Mouse (Mus musculus) urinary bladder, adult 2 months (tissue): ENCODE measurements around the gene Wnt3a. TPM values are rescaled to one million over a fixed set of nuclear protein-coding genes. Genes with fewer than 3 reads are reported as not detected.

ENCODE experiments used
- DNase-seq: peaks from one replicate; pipeline ENCODE4 v3.0.0; 2022; ENCODE audit warnings: low spot score
- polyA plus RNA-seq: library from polyadenylated mRNA; depleted of rRNA; stranded (reverse); fragments of >200 nt; gene quantifications from 2 replicates; pipeline ENCODE4 v1.2.3, GENCODE M21; 2012; rRNA removed

The Wnt3a gene
- 0.03 TPM in 2 replicates for polyA plus RNA-seq

DNA sequence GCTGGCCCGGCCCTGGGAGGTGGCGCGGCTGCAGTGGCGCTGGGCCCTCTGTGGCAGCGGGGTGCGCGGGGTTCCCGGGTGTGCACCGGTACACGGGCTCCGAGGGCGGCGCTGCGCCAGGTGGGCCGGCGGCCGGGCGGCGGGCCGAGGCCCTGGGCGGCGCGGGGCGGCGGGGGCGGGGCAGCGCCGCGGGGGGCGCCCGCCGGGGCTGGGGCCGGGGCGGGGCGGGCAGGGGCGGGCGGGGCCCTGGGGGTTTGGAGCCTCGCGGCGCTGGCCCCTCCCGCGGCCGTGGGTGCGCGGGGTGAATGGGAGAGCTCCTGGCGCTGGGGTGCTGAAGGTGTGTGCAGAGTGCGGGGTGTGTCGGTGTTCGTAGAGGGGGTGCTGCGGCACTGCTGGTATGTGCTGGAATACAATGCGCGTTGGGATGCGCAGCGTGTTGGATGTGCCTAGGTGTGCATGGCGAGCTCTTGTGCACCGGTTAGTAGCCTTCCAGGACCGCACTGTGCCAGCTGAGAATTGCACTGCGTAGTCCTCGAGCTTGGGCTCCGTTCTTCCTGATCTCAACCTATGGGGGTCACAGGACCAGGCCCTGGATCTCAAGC, at the start of gene Wnt3a:
Gene Wnt3a, minus strand, starts transcription at position 51 of the 602 bp plus-strand sequence.
- no peak for DNase-seq

DNA sequence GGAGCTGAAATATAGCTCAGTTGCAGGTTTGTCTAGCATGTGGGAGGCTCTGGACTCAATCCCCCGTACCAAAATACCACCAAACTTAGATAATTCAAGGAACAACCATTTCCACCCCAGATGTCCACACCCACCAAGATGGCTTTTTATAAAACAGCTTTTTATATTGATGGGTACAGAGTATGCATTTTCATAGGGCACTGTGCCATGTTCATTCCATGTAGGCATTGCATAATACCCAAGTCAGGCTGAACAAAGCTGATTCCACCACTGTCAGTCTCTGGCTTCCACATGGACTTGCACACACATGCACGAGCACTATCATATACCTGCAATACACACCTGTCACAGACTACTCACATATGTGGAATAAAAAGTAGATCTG, 48.2 kb upstream of the Wnt3a start:
- DNase-seq: no peak

DNA sequence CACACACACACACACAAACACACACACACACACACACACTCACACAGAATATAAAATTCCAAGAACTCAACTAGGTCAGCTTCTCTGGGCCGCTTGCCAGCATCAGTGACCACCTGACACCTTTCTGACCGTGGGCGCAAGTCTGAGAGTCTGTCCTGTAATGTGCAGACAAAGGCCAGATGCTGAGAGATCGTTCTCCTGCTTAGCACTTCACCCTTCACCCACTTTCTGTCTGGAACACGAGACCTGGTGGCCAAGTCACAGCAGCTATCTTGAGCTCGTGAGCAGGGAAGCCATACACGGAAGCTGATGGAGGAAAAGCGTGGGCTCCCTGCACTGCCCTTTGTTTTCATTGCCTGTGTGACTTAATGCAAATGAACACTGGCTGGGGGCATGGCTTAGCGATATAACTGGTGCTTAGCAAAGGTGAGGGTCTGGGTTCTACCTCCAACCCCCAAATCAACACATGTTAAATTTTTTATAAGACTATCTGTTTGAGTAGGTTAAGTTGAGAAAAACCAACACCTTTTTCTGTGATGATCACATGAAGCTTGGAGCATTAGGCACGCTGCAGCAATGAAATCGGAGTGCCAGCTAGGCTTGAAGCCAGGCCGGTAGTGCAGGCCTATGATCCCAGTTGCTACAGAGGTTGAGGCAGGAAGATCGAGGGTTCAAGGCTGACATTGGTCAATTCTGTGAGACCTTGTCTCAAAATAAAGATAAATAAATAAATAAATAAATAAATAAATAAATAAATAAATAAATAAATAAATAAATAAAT, 47.6 kb upstream of the Wnt3a start:
- DNase-seq: no peak

DNA sequence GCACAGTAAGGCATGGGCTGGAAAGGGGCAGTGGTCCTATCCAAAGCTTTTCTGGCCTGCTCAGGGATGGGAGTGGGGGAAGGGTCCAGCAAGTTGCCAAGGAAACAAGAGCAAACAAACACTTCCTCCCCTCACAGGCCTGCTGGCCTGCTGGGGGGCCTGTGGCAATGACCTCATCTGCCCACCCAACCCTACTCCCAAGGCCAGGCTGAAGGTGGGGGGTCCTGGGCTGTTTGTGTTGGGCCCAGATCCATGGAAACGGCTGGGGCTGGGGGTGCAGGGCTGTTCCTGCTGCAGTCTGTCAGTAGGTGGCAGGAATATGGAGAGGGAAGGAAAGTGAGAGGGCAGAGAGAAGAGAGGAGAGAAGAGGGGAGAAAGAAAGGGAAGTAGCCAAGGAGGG, 45.8 kb upstream of the Wnt3a start:
- no peak for DNase-seq

DNA sequence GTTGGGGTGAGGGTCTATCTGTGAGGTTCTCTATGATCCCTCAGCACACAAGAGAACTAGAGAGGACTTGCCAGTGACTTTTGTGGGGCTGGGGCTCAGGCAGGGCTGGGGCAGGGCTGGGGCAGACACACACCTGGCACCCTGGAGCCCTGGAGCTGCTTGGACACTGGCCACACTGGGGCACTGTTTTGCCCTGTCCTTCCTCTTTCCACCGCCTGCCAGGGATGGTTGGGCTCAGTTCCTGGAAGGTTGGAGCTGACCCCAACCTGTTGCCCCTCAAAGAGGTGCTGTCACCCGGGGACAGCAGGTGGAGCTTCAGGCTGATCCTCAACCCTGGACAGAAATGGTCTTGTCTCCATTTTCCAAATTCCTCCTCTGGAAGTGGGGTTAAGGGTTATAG, 45.4 kb upstream of the Wnt3a start:
- DNase-seq: no peak

DNA sequence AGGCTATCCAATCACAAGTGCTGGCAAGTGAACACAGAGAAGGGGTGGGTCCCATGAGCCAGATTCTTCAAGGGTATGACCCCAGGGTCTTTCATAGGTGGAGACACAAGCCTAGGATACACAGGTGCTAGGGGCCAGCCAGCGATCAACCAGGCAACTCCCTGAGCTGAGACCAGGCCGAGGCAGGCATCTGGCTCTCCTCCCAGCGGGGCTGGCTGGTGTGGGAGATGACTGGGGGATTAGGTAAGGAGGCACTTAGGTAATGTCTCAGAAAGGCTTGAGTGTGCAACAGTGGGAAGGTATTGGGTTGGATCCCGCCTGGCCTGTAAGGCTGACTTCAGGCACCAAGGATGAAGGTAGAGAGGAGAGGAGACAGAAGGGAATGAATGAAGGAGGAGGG, 44.6 kb upstream of the Wnt3a start:
- DNase-seq: no peak

DNA sequence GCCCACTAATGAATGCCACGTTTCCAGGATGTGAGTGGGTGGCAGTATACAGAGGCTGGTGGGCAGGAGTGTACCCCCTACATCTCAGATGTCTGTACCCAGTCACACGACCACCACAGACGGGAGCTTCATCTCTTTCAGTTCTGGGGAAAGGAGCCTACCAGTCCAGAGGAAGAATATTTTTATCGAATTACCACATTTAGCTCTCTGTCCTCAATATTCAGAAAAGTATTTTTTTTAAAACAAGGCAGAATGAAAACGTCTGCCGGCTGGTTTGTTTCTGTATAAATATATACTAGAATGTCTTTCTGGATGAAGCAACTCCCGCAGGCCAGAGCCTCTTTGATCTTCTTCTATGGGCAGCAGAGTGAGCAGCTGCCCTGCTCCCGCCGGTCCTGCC, 42.4 kb upstream of the Wnt3a start:
- no peak for DNase-seq

DNA sequence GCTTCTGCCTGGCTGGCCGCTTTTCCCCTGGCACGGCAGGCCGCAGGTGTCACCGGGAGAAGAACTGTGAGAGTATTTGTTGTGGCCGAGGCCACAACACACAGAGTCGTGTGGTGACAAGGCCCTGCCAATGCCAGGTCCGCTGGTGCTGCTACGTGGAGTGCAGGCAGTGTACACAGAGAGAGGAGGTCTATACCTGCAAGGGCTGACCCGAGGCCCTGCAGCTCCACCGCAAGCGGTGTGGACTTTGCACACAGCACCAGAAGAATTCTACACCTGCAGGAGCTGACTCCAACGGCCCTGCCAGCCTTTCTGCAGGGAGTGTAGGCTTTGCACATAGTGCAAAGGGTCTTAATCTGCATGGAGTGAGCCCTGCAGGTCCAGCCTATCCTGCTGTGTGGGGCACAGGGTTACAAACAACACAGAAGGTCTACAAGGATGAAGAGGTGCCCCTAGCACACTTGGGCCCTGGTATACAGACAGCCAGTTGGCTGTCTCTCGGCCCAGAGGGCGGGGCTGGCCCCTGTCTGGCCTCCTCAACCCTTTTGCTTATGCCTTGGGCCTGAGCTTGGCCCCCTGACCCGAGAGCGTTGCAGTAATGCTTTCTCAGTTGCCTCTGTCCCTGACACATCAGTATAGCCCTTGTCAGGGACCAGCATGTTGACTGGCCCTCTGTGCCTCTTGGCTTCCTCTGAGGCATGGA, 40.8 kb upstream of the Wnt3a start:
- DNase-seq: no peak

DNA sequence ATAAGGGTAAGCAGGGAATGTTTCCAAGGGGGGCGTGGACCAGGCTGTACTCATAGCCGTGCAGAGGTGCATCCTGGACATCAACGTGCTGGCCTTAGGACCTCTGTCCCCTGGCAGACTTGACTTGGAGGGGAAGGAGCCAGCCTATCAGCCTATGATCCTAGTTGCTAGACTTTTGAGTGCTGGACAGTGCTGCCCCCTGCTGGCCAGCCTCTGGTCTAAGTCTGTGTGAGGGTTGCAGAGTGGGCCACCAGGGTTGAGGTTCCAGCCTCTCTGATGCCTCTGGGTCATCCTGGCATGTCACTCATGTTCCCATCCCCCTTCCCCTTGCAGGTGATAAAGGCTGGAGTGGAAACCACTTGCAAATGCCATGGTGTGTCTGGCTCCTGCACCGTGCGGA, 40.0 kb upstream of the Wnt3a start:
- no peak for DNase-seq

DNA sequence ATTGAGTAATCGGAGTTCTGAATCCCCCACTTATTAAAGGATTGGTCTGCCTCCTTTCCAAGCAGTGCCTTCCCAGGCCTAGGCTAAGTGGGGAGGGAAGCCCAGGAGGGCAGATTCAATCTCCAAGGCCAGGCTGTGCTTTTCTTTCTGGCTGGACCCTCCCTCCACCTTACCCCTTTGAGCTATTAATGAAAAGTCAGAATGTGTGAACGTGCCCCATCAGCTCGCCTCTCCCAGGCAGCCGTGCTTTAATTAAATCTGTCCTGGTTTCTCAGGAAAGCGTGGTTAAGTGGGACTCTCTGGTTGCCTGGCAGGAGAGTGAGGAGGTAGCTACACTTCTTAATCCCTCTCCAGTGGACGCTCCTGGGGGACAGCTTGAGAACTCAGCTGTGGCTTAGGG, 39.1 kb upstream of the Wnt3a start:
- DNase-seq: no peak

DNA sequence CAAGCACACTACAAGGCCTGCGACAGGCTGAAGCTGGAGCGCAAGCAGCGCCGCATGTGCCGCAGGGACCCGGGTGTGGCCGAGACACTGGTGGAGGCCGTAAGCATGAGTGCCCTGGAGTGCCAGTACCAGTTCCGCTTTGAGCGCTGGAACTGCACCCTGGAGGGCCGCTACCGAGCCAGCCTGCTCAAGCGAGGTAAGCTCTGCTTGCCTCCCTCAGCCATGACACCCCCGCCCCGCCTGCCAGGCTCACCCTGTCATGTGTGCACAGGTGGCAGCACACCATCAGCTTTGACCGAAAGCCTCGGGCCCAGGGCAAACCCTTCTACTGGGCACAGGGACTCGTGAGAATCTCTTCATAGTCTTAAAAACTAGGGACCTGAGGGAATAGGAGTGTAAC, 37.1 kb upstream of the Wnt3a start:
- no peak for DNase-seq

DNA sequence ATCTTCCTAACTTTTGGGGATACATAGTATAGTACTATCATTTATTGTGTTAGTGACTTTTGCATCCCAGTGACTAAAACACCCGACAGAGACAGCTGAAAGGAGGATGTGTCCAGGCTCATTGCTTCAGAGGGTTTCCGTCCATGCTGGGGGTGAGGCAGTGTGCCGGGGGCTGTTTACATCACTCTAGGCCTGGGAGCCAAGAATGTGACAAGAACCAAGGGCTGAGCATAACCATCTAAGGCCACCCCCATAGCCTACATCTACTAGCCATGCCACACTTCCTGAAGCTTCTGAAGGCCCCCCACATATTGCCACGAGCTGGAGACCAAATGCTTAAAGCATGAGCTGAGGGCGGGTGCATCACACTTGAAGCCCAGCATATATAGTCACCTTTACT, 34.2 kb upstream of the Wnt3a start:
- DNase-seq: no peak

DNA sequence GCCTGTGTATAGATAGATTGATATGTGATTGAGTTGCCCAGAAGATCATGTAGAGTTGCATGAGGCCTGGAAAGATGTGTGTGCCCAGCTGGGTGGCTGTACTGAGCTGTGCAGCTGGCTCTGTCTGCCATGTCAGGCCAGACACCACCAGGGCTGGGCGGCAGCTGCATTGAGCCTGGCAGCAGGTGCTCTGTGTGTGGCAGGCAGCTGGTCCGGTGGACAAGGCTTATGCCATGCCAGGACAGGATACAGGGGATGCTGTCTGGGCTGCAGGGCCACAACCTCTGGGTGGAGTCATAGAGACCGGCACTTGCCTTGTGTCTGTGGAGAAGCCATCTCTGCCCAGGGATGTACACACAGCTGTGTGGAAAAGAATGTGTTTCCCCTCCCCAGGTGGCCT, 32.4 kb upstream of the Wnt3a start:
- DNase-seq: no peak

DNA sequence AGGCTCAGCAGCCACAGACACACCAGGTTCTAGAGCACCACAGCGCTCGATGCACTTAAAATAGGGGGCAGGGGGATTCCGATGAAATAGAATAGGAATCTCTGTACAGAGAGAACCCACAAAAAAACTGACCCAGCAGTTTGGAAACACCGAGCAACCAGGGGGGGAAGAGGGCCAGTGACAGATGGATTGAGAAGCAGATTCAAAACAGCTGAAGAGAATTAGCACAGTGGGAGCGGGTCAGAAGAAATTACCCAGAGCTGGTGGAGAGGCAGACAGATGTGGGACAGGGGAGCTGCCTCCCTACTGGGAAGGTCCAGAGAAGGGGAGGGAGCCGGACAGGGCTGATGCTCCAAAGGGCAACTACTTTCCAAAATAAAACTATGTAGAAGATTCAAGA, 26.0 kb upstream of the Wnt3a start:
- DNase-seq: no peak

DNA sequence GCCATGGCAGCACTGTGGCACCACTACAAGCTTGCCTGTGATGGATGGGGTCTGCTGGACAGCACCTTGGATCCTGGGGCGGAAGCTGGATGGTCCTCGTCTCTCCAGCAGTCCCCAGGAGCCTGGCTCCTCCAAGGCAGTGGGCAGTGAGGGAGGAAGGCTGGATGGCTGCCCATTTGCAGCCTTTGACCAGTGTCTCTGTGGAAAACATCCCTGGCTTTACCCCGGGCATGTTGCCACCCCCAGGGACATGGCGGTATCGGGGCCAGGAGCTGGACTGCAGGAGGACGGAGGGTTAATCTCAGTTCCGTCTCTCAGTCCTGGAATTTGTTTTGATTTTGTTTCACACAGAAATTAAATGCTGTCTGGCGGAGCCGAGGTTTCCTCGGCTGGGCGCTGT, 23.4 kb upstream of the Wnt3a start:
- no peak for DNase-seq

DNA sequence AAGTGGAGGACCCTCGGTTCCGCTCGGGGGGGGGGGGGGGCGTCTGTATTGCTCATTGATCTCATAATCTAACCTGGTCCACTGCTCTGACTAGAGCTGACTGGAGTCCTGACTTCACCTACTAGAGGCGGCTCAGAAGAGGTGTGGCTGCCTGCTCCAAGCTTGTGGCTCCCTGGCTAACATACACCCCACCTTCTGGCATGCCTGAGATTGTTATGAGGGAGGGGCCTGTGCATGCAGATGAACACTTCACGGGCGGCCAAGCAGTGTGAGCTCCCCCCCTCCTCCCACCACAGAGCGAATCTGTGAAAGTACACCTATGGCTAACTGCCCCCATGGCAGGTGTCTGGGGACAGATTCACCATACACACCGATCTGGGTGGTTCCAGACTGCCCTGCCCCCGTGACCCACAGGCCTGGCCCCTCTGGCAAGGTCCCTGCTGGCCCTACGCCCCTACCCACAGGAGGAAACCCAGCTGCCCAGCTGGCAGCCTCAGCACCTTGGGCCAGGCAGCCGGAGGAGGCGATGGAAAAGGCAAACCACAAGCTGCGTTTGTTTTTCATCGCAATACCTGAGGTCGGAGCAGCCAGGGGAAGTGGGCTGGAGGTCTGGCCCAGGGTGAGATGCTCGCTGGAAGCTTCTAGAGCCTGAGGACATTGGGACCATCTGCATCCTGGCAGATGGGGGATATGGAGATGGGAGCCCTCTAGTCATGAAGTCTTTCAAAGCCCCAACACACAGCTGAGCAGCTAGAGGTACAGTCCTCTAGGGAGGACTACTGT, 22.7 kb upstream of the Wnt3a start:
- no peak for DNase-seq

DNA sequence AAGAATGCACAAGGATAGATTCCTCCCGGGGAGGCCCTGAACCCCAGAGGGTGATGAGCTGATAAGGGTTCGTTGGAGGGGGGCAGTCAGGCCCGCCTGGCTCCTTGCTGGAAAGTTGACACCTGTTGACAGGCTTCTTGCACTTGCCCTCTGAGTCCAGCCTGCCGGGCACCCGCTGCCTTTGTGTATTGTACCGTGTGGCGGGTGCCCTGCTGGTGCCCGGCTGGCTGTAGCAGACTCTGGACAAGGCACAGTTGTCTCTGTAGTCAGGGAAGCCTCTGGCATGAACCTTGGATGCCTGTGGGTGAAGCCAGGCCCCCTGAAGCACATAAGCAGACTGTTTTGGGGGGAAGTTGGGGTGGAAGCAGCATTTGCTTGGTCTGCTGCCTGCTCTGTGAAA, 21.9 kb upstream of the Wnt3a start:
- no peak for DNase-seq

DNA sequence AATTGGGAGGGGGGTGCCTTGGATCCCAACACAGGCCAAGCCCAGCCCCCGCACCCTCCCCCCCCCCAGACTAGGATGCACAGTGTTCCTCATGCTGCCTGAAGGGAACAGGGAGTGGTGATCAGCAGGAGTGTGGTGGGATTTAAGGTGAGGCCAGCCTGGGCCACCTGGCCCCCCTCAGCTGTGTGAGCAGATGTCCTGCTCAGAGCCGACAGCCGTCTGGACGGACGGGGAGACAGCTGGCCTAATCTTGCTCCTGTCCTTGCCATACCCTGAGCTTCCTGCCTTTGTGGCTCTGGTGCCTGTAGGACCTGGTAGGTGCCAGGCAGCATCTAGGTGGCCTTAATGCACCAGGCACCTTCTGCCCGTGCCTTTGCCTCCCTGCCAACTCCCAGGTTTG, 21.5 kb upstream of the Wnt3a start:
- no peak for DNase-seq

DNA sequence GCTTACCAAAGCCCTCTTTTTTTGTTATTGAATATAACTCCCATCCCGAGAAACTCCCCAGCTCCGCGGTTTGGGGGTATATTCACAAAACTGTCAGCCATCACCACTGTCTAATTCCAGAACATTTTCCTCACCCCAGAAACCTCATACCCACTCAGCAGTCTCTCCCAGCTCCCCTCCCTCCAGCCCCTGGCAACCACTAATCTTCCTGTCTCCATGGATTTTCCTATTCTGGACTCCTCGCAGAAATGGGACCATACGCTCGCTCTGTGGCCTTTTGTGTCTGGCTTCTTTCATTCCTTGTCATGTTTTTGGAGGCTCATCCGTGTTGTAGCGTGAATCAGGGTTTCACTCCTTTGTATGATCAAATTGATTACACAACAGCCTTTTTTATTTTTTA, 19.4 kb upstream of the Wnt3a start:
- DNase-seq: no peak

DNA sequence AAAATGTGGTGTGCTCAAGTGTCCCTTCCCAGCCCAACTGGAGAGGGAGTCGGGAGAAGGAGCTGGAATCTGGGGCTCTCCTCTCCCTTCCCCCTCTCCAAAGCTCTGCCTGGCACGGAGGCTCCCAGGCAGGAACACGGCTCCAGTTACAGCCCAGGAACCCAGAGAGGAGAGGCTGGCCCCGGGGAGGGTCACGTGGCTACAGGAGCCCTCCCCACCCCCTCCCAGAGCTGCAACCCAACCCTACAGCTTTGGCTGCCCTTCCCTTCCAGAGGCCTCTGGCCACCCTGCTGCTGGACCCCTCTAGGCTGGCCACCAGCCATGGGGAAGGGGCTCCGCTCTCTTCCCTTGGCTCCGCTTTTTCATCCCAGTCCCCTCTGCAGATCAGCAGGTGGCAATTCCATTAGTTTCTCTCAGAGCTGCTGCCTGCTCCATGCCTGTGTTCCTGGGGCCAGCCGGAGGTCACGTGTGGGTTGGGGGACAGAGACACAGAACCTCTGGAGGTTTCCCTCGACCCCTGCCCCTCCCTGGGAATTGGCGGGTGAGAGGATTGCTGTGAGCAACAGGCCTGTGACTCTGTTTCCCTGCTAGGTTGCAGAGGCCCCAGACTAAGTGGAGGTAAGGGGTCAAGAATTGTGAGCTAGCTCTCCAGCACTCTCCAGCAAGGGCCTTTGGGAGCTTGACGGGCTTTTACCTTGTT, 18.7 kb upstream of the Wnt3a start:
- no peak for DNase-seq

DNA sequence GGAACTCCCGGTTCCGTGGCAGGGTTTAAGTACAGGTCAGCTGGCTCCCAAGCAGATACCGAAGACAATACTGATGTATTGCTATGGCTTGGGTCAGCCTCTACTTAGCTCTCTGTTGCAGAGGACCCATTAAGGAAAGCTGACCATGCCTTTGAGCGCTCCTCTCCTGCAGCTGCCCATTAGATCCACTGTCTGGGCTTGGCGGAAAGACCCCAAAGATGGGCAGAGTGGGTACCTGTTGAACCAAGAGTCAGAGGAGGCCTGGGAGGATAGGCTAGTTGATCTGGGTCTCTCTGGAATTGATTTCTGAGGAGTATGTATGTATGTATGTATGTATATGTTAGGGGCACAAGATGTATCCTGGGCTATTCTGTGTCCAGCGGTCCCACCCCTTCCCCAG, 18.1 kb upstream of the Wnt3a start:
- no peak for DNase-seq

DNA sequence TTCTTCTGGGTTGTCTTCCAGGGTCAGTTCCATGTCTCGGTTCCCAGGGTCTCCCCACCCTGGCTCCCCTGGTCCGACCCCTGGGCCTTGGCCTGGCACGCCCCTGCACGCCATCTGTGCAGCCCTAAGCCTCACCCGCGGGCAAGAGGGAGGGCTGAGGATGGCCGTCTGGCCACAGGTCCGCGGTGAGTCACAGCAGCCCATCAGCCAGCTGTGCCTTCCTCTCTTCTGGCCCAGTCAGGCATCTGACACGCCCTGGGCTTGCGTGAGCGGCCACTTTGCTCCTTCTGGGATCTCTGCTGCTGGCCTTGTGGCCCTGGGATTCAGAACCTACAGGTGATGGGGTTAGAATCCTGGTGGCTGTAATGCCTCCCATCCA, 17.6 kb upstream of the Wnt3a start:
- no peak for DNase-seq
